Mouse (Mus musculus): Measurements from ENCODE around the gene Capzb.

DNA sequence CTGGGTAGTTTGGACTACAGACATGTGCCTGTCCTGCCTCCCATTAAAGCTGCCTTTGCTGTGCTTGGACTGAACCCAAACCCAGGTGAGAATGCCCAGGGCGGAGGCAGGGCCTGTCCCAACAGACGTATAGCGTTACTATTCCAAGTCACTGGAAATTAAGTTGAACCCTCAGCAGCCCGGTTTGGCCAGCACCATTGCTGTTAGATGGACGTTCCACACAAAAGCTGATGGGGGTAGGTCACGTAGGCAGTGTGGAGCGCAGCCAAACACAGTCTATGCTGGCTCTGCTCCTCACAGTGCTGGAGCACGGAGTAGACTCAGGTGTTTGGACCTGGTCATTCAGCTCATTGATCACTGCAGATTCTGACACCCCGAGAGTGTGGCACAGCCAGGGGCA, 60.5 kb downstream of the Capzb start:
- TF ChIP-seq CTCF (conservative IDR thresholded peaks at IDR 0.05; ENCODE audit: low read length) (no peak), POU5F1 (IDR thresholded peaks at IDR 0.05; ENCODE audit: borderline replicate concordance, low read length) (no peak)
